Mouse (Mus musculus): ENCODE data around the gene Mylk.

The Mylk gene

DNA sequence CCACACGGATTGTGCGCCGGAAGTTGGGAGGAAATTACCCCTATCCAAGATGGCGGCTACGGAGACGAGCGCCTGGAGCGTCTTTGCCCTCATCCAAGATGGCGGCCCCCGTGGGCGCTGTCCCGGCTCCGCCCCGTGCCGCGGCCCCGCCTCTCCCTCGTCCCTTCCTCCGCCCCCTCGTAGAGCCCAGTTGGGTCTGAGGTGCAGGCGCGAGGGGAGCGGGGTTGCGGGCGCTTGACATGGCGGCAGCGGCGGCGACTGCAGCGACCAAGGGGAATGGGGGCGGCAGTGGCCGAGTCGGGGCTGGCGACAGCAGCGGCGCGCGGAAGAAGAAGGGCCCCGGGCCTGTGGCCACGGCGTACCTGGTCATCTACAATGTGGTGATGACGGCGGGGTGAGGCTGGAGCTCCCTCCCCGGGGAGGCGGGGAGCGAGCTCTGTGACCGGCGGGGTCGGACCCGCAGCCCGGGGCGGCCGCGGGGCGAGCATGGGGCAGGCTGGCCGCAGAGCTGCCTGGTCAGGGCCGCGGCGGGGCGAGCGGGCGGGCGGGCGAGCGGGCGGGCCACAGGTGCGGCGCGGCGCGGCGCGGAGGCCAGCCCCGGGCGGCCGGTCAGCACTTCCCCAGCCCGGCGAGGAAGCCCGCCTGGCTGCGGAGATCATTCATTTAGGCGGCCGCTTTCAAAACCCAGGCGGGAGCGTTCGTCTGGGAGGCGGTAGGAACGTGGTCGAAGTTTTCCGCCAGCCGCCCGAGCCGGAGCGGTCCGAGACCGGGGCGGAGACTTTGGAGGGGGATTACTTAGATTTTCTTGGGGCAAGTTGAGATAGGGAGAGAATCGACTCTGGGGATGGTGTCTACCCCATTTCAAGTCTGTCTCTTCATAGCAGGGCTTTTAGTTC, 277.5 kb downstream of the Mylk start, which contains the start of gene Hacd2:
Gene Hacd2 (plus strand): TSS at position 187 of the 896 bp plus-strand sequence.
- peak; percentile 95 to 96 for DNase-seq (ENCODE audit: low spot score in 2 of 2)

DNA sequence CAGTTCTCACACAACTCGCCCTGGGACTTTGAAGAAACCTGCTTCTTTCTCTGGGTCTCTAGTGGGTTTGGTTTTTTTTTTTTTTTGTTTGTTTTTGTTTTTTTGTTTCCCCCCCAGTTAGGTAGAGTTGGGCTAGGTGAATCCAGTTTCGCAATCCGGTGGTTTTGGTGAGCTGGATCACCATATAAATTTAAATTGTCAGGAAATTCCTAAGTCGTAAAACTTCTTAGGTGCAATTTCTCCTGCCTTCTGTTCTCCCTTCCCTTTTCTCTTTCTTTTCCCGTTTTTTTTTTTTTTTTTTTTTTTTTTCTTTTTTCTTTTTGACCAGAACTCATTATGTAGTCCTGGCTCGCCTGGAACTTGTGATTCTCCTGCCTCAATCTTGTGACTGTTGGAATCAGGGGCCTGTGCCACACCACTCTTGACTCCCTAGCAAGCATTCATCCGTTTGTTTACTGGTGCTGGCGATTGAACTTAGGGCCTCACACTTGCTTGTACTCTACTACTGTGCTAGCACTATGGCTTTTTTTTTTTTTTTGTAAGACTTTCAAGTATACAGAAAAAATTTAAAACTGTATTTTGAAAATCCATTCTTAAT, 278.2 kb downstream of the Mylk start:
- no peak for DNase-seq (ENCODE audit: low spot score in 2 of 2)

DNA sequence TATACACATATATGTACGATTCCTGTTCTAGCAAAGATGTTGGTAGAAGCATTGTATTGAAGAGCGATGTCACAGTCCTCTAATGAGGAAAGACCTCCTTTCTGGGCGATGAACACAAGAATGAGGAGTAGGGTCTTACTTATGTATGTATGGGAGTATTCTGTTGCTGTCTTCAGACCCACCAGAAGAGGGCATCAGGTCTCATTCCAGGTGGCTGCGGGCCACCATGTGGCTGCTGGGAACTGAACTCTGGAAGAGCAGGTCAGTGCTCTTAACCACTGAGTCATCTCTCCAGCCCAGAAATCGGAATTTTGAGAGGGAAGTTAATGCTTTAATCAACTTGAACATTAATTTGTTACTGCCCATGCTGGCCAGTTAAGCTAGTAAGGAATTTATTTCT, 279.3 kb downstream of the Mylk start:
- DNase-seq (ENCODE audit: low spot score in 2 of 2): no peak

DNA sequence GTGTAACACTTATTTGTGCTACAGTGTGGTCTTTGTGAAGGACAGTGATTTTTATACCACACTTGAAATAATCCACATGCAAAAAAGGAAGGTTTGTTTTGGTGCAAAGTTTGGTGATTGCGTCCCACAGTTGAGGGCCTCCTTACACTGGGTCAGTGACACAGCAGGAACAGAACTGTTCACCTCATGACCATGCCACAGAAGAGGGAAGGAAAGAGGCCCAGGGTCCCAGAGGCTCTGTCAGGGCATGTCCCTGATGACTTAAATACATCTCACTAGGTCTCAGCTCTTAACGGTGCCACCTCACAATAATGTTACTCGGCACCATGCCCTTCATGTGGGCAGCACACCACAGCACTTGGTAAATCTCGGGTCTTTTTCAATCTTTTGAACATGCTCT, 280.3 kb downstream of the Mylk start:
- DNase-seq (ENCODE audit: low spot score in 2 of 2): no peak

DNA sequence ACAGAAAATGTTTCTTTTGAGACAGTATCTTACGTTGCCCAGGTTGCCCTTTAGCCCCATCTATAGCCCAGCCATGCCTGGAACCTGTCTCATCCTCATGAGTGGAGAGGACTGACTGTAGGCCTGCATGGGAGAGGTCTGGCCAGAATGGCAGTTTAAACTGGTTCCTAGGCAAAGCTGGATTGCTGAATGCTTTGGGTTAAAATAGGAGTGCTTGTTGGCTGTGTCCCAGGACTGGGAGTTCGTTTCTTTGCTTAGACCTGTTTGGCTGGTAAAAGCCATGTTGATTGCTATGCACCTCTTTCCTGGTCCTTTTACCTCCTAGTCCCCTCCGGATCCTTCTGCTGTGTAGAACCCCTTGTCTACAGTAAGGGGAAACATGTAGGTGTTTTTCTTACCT, 288.2 kb downstream of the Mylk start:
- DNase-seq (ENCODE audit: low spot score in 2 of 2): peak in 1 of 2 experiments; percentile 22

DNA sequence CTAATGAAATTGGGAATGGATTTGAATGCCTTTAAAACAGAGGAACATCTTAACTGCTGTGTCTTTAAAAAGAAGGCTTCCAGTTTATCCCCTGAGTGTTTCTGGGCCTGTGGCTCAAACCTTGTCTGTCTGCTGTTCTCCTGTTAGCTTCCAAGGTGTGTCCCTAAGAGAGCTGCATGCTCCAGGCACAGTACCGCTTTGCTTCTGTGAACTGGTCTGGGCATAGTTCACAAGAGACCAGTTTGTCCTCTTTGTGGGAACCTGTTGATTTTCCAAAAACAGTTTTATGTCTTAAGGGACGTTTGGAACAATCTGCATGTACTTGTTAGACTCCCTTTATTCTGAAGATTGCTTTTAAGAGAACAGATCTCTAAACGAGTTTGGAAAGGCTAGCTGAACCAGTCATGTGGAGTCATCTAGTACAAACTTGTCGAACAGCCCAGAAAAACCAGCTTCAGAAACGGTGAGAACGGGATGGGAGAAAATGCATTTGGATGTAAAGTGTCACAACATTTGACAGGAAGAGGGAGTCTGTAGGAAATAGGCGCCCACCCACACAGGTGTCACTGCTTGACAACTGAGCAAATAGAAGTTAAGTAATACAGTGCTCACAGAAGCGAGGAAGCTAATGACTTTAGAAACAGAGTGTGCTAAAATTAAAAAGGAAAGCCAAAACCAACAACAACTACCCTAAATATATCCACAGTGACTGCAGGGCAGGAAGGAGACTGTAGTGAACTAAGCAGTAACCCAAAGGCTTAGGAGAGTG, 289.0 kb downstream of the Mylk start:
- DNase-seq (ENCODE audit: low spot score in 2 of 2): peak; percentile 29 to 31

DNA sequence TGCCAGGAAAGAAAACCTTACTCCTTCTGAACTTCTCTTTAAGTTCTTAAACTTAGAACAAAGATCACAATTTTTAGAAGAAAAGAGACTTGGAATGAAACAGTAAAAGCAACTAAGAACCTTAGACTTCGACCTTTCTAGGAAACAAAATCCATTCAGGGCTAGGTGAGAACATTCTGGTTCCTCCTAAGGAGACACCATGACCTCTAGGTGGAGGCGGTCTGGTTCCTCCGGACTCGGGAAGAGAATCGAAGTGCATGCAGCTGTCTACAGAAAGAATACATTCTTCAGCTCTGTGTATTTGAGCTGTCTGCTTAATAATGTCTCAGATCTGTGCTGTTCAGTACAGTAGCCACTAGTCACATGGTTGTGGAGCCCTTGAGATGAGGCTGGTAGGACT, 290.0 kb downstream of the Mylk start:
- DNase-seq (ENCODE audit: low spot score in 2 of 2): no peak

DNA sequence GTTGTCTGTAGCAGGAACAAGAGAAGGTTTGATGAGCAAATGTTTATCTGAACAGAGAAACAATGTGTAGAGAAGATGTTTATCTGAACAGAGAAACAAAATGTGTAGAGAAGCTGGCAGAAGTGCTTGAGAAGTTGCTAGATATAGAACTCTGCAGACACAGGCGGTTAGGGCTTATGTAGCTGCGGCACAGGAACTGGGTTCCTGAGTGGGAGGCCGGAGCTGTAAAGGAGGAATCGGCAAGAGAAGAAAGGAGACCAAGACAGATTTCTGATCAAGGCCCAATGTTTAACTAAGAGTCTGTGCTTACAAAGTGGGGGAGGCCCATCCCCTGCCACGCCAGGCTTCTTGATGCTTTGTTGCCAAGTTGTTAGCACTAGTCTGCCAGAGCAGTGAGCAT, 291.7 kb downstream of the Mylk start:
- DNase-seq (ENCODE audit: low spot score in 2 of 2): no peak

DNA sequence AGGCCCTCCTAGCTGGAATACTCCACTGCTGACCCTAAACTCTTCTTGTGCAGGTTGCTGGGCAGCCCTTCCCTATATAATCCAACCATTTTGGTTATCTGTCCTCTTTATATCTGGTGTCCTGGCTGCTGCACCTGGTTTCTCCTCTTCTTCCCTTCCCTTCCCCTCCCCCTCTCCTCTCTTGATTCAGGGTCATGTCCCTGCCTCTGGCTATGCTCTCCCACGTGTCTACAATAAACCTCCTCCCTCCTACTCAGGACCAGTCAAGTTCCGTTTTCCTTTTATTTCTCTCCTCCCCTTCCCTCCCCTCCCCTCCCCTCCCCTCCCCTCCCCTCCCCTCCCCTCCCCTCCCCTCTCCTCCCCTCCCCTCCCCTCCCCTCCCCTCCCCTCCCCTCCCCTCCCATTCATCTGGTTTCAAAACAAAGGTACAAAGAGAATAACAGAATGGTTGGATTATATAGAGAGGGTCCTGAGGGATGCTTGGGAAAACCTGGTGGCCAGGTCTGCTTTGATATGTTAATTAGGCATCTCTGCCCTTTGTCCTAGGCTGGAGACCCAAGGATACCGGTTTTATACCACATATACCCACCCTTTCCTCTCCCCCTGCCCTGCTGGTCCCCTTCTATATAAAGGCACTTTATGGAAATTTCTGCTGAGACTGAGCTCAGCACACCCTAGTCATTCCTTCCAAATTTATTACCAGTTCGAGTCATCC, 293.5 kb downstream of the Mylk start:
- no peak for DNase-seq (ENCODE audit: low spot score in 2 of 2)

DNA sequence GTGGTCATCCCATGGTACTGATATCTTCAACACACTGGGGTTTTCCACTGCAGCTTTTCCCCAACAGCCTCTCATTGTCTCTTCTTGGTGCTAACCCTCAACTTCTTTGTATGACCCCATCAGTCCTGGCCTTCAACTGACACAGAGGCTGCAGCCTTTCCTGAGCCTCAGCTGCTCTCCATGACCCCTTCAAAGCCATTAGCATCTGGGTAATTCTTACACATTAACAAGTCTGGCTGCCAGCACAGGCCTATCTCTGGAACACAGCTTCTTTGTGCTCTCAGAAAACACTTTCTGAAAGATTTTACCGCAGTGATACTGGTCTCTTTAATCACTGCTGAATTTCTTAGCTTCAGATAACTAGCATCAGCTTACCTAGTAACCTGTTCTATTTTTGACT, 295.1 kb downstream of the Mylk start:
- no peak for DNase-seq (ENCODE audit: low spot score in 2 of 2)

DNA sequence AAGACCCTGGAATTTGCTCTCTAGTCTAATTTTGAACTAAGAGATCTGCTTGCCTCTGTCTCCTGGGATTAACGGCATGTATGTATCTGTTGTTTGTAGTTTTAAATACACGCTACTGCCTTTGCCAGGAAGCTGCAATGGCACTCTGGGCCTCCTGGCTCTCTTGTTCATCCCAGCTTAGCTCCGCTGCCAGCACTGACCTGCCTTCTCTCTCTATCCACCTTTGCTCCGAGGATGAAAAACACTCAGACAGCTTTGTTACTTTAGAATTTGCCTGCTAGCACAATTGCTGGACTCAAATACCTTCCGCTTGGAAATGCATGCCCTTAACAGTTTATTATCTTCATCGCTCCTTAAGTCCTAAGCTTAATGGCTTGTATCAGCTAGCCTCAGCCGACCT, 296.0 kb downstream of the Mylk start:
- DNase-seq (ENCODE audit: low spot score in 2 of 2): no peak

DNA sequence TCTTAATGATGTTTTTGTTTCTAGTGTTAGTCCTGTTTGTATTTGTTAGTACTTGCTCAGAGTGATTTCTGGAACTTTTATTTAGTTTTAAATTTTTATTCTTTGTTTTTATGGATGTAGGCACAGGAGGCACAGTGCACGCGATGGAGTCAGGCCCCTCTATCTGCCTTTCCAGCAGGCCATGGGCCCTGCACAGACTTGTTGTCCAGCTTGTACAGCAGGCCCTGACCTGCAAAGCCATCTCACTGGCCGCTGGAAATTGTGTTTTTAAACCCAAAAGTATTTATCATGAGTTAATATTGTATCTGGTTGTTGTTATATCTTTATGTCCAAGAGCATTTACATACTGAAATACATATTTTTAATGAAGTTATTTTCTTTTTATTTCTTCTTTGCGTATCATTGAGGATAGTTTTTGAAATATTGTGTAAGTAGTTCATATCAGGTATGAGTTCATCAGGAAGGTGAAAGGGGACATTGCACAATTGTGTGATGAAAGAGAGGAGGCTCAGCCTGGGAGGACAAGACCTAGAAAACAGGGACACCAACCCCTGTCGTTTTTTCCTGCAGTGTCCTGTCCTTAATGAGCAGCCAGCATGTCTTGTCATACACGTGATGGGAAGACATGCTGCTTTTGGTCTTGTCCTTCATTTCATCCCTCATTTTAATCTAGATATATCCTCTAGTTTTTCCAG, 301.2 kb downstream of the Mylk start:
- DNase-seq (ENCODE audit: low spot score in 2 of 2): peak in 1 of 2 experiments; percentile 37

DNA sequence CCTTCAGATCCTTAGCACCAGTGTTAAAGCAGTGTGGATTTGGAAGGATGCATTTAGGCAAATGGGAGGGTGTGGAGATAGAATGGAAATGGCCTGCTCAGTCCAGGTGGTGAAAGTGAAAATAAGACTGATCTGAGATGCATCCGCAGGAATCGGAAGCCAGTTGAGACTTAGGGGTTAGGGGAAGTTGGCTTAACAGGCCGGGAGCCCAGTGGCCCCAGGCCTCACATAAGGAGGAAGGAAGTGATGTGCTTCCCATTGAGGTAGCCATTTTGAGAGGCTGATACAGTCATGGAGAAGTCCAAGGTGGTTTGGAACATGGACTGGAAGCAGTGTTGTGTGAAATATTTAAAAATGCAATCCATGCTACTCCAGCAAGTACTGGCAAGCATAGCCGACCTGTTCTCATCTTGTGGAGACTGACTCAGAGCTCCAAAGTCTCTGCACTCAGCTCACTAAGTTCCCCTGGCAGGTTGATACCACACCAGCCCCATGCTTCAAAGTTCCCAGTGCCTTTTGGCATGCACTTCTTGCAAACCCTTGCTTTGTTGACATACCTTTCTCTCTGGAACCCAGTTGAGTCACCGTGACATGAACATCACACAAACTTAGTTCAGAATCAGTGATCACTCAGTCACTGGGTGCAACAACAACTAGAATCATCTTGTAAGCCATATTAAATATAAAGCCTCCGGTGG, 302.4 kb downstream of the Mylk start:
- peak; percentile 35 to 50 for DNase-seq (ENCODE audit: low spot score in 2 of 2)

DNA sequence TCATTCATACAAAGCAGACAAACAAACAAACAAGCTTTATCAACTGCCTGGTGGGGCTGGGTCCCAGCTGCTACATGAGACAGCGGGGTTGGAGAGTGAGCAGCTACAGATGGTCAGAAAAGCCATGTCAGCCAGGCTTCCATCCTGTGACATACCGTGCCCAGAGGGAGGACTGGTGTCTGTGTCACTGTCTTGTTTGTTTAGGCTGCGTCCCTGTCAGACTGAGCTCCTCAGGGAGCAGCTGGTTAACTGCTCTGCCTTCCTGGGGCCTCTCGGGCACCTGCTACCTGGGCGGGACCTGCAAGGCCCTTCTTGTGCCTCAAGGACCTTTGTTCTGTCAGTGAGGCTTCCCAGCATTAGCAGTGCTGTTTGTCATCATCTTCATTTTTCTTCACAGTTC, 306.1 kb downstream of the Mylk start:
- no peak for DNase-seq (ENCODE audit: low spot score in 2 of 2)

Data from urinary bladder, postnatal 36 days (tissue).